Mouse (Mus musculus): ENCODE data around the gene Mcub.

- TF ChIP-seq CTCF (IDR thresholded peaks at IDR 0.05; ENCODE audit: low read depth, low read length) = no peak
- TF ChIP-seq POLR2A (IDR thresholded peaks at IDR 0.05; ENCODE audit: extremely low read depth, insufficient read depth, low read length) = no peak
Observed at GRCm38 (mm10) chr3:129948359-129948758, 21.6 kb downstream of the Mcub start.

All from liver, adult 2 months (tissue).